Mouse (Mus musculus): Measurements from ENCODE around the gene Rubcn.
A peak's percentile ranks its signal among the peaks of the same experiment; 100 is the strongest.
"Not testable (repeated sequence)": the region's sequence is repeated elsewhere in the genome, so short reads cannot be mapped to it uniquely, and the experiment has no call there.

Gene Rubcn

DNA sequence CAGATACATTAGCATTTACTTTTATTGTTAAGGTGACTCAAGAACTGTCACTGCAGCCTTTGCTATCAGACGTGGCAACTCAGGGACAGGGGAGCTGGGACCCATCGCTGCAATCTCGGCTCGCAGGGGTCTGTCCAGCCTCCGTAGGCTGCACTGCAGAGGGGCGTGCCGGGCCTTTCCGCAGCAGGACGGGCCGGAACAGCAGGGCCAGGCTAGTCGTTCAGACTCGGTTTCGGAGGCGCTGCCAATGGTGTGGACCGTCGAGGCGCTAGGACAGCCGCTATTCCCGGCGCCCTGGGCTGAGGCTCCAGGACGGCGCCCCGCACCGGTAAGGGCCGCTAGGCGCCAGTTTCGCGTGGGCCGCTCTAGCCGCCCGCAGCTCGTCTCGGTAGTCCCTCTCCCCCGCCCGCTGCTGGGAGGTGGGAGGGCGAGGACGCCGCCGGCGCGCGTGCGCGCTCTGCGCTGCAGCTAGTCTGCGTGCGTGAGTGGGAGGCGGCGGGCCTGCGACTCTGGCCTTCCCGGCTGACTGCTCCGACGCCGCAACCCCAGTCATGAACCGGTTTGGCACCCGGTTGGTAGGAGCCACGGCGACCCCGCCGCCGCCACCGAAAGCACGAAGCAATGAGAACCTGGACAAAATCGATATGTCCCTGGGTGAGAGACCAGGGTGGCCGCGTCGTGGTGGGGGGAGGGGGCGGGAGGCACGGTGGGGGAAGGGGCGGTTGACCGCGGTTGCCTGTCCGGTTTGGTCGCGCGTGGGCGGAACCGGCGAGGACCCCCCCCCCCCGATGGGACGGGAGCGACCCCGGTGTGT is at the start of gene Rubcn, which contains the start of gene Fyttd1:
Gene Rubcn, minus strand, starts transcription at position 424 of the 814 bp plus-strand sequence.
Gene Fyttd1, plus strand, starts transcription at position 158 of the 814 bp plus-strand sequence.
- DNase-seq (ENCODE audit: low spot score in 2 of 2), result peak; percentile 93 to 95

DNA sequence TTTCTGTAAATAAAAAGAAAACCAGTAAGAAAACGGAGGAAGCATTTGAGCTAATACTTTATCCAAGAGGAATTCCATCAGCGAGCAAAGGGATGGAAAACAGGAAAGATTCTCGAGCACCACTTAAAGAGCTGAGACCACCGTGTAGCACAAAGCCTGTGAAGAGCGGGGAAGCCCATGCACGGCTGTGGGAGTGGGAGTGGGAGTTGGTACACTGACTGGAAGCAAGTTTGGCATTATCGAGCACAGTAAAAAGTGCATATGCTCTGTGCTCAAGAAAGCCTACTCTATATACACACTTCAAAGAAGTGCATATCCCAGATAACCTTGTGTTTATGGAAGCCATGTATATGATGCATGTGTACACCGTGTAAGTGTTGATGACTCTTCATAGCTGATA is 49.5 kb upstream of the Rubcn start:
- no peak for DNase-seq (ENCODE audit: low spot score in 2 of 2)

DNA sequence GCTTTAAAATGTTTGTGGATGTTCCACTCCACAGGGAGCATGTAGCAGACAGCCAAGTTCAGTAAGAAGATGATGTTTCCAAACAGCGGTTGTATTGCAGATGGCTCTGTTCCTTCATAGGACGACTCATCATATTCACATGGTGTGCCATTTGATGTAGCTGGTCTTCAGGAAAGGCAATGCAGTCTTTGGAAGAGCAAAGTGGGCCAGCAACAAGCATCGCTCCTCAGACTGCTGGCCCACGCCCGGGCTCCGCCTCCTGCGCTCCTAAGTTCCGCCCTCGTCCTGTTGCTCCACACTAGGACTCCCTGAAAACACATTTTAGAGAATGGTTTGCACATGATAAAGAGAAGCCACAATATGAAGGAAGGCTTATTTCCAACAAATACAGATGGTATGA is 49.1 kb upstream of the Rubcn start:
- not testable (repeated sequence) for DNase-seq (ENCODE audit: low spot score in 2 of 2)

DNA sequence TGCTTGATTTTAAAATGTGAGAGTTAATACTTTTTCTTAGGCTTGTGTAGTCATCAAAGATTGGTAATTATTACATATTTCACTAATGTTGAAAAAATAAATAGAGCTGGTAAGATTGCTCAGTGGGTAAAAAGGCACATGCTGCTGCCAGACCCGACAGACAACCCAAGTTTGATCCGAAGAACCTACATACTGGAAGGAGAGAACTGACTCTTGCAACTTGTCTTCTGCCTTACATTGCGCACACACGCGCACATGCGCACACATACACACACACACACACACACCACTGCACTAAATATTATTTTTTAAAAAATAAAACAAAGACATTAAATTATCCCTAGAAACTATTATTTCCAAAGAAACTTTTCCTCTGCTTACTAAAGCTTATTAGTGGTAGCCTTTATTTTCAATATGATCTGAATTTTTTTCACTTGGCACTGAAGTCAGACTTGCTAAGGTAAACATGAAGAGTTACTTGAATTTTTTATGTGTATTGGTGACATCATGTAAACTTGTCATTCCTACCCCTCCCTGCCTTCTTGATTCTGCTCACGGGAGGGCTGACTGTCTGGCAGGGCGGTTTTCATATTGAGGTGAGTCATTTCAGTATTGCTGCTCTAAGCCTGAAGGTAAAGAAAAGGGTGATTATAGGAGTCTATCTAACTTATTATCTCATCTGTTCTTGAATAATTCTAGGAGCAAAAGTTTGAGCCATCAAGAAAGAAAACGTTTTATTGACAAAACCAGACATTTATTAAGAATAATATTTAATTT is 37.9 kb upstream of the Rubcn start:
- DNase-seq (ENCODE audit: low spot score in 2 of 2), result no peak

DNA sequence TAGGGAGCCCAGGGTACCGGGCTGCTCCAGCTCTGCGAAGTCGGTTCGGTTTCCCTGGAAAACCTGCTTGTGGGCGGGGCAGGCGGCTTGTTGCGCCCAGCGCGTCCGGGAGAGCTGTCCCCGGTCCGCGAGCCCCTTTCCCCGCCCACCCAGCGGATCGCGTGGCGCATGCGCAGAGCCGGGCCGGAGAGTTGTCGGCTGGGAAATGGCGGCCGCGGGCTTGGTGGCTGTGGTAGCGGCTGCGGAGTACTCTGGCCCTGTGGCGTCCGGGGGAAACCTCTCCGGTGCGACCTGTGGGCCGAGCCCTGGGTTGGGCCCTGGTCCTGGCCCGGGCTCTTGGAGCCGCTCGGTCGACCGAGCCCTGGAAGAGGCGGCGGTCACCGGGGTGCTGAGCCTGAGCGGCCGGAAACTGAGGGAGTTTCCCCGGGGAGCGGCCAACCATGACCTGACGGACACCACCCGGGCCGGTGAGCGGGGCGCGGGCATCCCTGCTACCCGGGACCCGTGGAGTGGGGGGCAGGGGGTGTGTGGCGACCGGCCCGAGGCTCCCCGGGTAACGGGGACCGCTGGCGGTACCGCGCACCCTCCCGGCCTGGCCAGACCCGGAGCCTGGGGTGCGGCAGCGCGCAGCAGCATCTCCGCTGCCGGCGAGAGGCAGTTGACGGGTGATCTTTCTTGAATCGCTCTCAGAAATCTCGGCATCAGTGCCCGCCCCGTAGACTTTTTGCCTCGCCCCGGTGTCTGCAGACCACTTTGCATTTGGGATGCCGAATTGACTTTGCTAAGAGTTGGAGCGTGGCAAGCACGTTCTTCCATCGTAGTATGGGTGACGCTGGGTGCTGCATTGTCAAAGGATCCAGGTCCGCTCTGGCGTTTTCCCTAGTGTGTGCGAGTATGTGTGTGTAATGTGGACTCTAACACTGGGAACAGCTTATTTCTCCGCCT is 36.6 kb upstream of the Rubcn start, which contains the start of gene Lrch3:
Gene Lrch3, plus strand, starts transcription at position 164 of the 945 bp plus-strand sequence.
- peak; percentile 91 to 92 for DNase-seq (ENCODE audit: low spot score in 2 of 2)

DNA sequence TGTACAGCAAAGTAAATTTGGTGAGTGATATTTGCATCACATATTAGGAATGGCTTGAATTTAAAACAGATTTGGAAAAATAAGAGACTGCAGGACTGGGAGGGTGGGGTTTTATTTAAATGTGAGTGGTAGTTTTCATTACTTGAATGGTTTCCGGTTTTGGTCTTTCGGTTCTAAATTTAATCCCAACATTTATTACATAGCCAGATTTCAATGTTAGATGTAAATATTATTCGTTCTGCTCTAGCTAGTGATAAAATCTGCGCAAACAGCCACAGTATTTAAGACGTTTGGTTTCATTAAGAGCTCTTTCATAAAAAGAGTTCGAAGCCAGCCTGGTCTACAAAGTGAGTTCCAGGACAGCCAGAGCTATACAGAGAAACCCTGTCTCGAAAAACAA is 35.6 kb upstream of the Rubcn start:
- DNase-seq (ENCODE audit: low spot score in 2 of 2), result no peak

DNA sequence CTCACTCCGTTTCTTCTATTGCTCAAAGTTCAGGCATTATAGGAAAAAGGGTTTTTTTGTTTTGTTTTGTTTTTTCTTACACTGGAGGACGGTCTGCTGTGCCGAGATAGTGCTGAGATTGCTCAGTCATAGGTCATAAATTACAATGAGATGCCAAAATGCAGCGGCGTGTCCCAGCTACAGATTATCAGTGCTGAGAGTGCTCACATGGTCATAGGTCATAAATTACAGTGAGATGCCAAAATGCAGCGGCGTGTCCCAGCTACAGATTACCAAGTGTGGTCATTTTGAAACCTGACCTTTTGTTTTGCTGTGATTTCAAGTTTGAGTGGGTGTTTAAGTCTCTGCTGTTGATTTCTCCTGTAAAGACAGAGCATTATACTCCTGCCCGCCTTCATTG is 29.2 kb upstream of the Rubcn start:
- DNase-seq (ENCODE audit: low spot score in 2 of 2), result no peak

DNA sequence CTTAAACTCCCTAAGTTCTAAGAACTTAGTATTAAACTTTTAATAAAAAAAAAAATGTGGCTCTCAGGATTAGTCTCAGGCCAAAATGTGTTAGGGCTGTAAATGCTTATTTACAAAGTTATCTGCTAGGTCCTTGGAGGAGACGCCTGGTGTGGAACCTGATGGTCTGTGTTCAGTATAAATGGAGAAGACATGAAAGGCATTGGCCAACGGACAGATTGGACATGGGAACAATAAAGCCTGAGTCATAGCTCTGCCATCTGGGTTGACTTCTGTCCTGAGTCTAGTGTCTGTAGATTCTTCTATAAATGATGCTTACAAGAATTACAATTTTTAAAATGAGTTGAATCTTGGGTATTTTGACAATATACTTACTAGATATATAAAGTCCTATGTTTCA is 28.6 kb upstream of the Rubcn start:
- DNase-seq (ENCODE audit: low spot score in 2 of 2), result no peak

DNA sequence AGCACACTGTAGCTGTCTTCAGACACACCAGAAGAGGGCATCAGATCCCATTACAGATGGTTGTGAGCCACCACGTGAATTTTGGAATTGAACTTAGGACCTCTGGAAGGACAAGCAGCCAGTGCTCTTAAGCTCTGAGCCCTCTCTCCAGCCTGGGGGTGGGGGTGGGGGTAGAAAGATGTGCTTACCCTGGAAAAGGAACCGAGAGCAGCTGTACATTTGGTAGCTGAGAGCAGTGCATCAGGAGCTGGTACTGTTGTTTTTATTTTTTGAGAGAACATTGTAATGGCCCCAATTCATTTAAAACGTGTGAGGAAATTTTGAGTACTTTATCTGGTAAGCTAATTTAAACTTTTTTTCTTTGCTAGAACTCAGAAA is 24.5 kb upstream of the Rubcn start:
- no peak for DNase-seq (ENCODE audit: low spot score in 2 of 2)

DNA sequence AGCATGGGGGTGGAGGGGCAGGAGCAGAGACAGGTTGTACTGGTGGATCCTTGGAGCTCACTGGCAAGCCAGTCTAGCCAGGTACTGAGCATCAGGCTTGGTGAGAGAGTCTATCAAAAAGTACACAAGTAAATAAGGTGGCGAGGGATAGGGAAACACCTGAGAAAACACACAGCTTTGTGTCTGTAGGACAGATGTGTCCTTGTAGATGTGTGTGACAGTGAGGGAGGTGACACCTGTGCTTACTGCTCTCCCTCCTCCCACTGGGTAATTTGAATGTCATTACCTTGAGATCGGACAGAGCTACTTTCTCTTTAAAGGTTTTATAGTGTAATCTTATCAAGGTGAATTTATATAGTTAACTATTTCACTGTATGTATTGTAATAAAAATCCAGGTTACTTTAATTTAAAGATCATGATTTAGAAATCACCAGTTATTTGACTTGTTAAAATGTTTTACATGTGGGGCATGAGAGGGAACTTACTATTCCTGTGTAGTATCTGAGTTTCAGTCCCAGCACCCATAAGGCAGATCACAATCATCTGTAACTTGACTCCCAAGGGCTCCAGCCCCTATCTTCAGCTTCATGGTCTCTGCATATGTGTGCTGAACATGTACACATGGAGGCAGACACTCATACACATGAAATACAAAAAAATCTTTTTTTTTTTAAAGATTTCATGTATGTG is 23.9 kb upstream of the Rubcn start:
- no peak for DNase-seq (ENCODE audit: low spot score in 2 of 2)

DNA sequence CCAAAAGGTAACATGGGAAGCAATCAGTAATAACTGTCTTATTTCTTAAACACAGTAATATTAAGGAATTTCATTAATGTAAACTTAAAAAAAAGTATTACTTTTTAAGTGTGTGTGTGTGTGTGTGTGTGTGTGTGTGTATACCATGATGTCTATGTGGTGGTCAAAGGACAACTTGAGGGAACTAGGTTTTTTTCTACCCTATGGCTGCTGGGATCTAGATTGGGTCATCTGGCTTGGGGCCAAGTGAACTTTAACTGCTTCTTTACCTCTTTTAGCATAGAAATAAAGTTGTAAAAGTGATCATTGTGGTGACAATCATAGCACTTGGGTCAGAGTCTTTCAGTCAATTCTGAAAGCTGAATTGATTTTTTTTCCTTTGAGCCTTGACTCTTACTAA is 18.6 kb upstream of the Rubcn start:
- DNase-seq (ENCODE audit: low spot score in 2 of 2), result no peak

DNA sequence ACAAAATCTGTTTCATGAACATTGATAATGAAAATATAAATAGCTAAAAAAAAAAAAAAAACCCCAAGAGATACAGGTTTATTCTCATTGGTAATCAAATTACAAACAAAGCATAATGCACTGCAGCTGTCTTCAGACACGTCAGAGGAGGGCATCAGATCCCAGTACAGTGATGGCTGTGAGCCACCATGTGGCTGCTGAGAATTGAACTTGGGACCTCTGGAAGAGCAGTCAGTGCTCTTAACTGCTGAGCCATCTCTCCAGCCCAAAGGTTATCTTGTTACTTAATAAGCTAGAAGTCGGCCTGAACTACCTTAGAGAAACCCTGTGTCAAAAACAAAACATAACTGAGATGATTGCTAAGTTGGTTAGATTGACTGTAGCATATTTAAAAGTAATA is 12.3 kb upstream of the Rubcn start:
- no peak for DNase-seq (ENCODE audit: low spot score in 2 of 2)

DNA sequence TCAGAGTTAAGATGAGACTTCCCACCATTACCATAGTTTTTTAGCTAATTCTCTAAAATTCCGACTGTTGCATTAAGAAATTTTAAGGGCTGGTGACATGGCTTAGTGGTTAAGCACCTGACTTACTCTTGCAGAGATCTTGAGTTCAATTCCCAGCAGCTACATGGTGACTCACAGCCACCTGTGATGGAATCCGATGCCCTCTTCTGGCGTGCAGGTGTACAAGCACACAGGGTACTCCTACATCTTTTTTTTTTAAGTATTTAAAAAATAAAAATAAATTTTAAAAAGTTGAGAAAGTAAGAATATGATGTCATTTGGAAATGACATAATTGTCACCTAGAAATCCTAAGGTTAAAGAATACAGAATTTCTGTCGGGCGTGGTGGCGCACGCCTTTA is 10.4 kb upstream of the Rubcn start:
- peak in 1 of 2 experiments; percentile 12 for DNase-seq (ENCODE audit: low spot score in 2 of 2)

DNA sequence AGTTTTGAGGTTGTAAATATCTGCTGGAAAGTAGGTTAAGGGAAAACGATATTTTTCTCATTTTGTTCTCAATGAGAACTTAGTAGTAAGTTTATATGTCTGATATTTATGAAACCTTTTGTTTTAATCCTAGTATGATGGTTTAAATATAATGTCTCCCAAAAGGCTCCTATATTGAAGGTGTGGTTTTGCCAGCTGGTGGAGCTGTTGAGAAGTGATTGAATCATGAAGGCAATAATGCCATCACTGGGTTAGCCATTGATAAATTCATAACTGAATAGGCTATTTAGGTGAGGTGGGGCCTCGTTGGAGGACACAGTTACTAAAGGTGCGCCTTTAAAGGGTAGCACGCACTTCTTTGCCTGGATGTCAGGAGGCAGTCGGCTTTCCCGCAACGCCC is 4.0 kb upstream of the Rubcn start:
- DNase-seq (ENCODE audit: low spot score in 2 of 2), result no peak

DNA sequence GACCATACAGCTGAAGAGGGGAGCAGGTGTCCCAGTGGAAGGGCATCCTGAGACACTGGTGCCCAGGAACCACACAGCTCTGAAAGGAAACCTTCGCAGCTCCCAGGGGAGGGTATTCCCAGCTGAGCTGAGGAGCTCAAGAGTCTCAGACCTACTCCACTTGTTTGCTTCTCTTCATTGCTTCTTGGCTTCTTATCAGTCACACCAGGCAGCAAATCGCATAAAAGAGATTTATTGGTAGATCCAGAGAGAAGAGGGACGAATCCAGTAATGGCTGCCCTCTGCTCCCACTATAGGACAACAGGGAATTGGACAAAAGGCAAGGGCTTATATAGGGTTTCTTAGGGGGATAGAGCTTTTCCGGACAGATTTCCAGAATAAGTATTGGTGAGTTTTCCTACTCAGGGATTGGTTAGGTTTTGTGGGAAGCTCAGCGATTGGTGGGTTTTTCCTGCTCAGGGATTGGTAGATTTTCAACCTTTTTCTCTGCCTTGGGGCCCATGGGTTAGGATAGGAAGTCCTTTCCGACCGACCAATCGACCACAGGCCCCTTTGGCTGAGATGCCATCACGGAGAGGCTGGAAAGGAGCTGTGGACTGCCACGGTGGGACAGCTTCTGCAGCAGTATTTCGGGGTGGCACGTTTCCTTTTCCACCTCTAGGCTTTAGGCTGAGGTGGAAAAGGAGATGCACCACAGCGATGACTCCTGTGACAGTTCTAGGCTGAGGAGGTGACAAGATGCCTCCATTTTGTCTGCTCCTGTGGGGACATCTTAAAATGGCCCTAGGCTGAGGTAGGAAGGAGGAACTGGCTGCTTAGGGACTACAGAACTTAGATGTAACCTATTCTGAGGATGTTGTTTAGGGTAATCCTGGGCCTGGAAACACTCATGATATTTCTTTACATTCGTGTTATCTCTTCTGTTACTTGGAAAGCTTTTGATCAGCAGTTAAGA is 1.7 kb upstream of the Rubcn start:
- no peak for DNase-seq (ENCODE audit: low spot score in 2 of 2)

DNA sequence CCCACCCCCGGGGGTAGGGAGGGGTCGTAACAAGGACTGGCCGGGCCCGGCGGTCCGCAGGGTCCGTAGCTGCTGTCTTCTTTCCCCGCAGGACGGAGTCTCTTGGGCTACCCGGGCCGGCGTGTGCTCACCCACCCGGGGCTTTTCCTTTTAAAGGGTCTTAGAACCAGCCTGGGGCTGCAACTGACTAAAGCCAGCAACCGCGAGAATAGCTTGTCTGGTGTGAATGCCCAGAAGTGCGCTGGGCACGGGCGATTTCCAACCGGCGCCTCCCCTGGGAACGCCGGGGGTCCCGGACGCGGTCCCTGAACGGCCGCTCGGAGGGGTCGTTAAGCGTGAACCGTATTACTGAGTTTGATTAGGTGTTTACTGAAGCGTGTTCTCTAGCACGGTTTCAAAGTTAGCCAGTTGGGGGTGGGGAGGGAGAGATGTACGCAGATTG is 612 bp upstream of the Rubcn start:
- peak in 1 of 2 experiments; percentile 6 for DNase-seq (ENCODE audit: low spot score in 2 of 2)

DNA sequence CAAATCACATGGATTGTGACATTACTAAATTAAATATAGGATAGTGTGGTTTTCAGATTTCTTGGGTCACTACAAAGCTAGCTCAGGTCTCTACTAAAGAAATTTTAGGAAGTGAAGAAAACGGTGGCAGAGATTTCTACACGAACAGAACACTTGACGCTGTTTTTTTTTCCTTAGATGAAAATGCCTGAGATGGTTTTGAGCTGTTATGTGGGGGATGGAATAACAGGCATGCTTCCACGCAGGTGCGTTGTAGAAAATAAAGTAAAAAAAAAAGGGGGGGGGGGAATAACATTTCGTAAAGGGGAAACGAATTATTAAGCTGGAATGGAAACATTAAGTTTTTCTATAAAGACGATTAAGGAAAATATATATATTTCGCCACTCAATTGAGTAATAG is 735 bp downstream of the Rubcn start:
- no peak for DNase-seq (ENCODE audit: low spot score in 2 of 2)

DNA sequence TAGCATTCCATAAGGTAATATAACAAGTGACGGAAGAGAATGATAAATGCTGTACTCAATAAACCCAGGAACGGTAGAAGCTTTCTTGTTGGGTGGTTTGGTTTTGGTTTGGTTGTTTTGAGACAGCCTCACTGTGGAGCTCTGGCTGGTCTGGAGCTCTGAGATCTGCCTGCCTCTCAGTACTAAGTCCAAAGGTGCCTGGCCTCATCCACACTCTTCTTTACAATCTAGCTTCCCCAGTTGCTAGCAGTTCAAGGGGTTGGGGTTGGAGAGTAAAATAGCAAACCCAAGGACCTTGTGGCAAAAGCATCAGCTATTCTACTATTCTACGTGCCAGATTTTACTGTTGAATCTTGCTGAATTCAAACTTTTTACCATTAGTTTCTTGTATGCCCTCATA is 1.7 kb downstream of the Rubcn start:
- no peak for DNase-seq (ENCODE audit: low spot score in 2 of 2)

DNA sequence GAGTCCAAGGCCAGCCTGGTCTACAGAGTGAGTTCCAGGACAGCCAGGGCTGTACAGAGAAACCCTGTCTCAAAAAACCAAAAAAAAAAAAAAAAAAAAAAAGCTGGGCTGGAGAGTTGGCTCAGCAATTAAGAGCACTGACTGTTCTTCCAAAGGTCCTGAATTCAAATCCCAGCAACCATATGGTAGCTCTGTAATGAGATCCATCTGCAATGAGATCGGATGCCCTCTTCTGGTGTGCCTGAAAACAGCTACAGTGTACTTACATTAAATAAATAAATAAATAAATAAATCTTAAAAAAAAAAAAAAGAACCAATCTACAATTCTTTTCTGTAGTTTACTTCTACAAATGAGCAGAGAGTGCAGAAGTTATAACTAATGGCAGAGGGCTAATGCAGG is 2.3 kb downstream of the Rubcn start:
- not testable (repeated sequence) for DNase-seq (ENCODE audit: low spot score in 2 of 2)

DNA sequence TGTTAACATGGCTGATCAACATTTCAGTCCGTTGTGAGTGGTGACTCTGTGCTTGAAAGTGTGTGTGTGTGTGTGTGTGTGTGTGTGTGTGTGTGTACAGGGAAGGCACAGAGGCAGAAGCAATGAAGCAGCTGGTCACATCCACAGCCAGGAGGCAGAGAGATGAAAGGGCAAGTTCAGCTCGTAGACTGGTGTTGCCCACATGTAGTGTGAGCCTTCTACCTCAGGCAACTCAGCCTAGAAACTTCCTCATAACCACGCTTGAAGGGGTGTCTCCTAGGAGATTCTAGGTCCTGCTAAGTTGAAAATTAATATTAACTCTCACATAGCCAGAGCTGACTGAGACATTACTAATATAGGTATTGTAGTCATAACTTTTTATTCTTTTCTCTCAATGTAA is 4.2 kb downstream of the Rubcn start:
- DNase-seq (ENCODE audit: low spot score in 2 of 2), result no peak

All from natural killer cell, adult 2 months (primary cell).